Mouse (Mus musculus) forebrain, embryonic 14.5 days (tissue): ENCODE measurements around the gene Wnt7b. TPM values are rescaled to one million over a fixed set of nuclear protein-coding genes. Genes with fewer than 3 reads are reported as not detected.

Experiments used
- ATAC-seq: fragments of 200-750 bp; cut with Nextera tagmentation; 2 replicates; pipeline ENCODE4 v1.8.0; 2017; ENCODE audit warnings: mild to moderate bottlenecking, moderate library complexity
- DNase-seq: peaks from one replicate; pipeline ENCODE4 v3.0.0-alpha.2; 2015; ENCODE audit warnings: low spot score
- H3K27ac ChIP-seq: fragments of 300-500 bp; sonication (generic); 2 replicates; pipeline ENCODE4 v1.5.1; 2014; ENCODE audit warnings: low read depth, mild to moderate bottlenecking, control low read depth, low read length, moderate library complexity
- H3K27me3 ChIP-seq: fragments of 300-500 bp; sonication (generic); replicated peaks from 2 replicates; pipeline ENCODE4 v1.6.1; 2014; ENCODE audit warnings: low read length, control low read depth, mixed read lengths; ENCODE audit not compliant: control insufficient read depth, insufficient read depth
- H3K36me3 ChIP-seq: fragments of 300-500 bp; sonication (generic); 2 replicates; pipeline ENCODE4 v1.6.1; 2014; ENCODE audit warnings: low read length, control low read depth; ENCODE audit not compliant: control insufficient read depth, insufficient read depth
- H3K4me1 ChIP-seq: fragments of 300-500 bp; sonication (generic); 2 replicates; pipeline ENCODE4 v1.6.1; 2014; ENCODE audit warnings: antibody characterized with exemption, low read length, control low read depth; ENCODE audit not compliant: control insufficient read depth, insufficient read depth
- H3K4me2 ChIP-seq: fragments of 300-500 bp; sonication (generic); 2 replicates; pipeline ENCODE4 v1.6.1; 2014; ENCODE audit warnings: mild to moderate bottlenecking, control low read depth, low read length
- H3K4me3 ChIP-seq: fragments of 300-500 bp; sonication (generic); 2 replicates; pipeline ENCODE4 v1.5.1; 2014; ENCODE audit warnings: low read depth, low read length, control low read depth
- H3K9ac ChIP-seq: fragments of 300-500 bp; sonication (generic); 2 replicates; pipeline ENCODE4 v1.6.1; 2014; ENCODE audit warnings: mild to moderate bottlenecking, low read length, control low read depth, moderate library complexity
- H3K9me3 ChIP-seq: fragments of 300-500 bp; sonication (generic); replicated peaks from 2 replicates; pipeline ENCODE4 v1.6.1; 2016; ENCODE audit warnings: low read length, control low read depth, mixed read lengths; ENCODE audit not compliant: control insufficient read depth
- WGBS: fragments of 180-500 bp; shearing (Covaris S2); extraction: QIAGEN DNeasy Blood & Tissue Kit; methylation state at CpG from one replicate; pipeline ENCODE4 v1.1.7; 2014; 5-methylcytosine and 5-hydroxymethylcytosine counted together
- polyA plus RNA-seq: library from polyadenylated mRNA; unstranded; fragments of >200 nt; fragmentation: Nextera tagmentation; extraction: Ambion mirVana; gene quantifications from 2 replicates; pipeline ENCODE4 v1.2.1, GENCODE M21; 2014

Gene Wnt7b
- polyA plus RNA-seq, 1 experiment from 2014 or later = 73.4 TPM

GRCm38 (mm10) chr15:85507370-85508014 is 74.8 kb downstream of the Wnt7b start:
- H3K36me3 ChIP-seq = no peaks in the 10 kb centered on the region
- H3K9ac ChIP-seq = peak overlapping the region; percentile 40
- H3K4me2 ChIP-seq = no peak overlapping the region
- 13% methylated on average over 31 of the region's 32 CpGs for WGBS
- H3K27me3 ChIP-seq = no peaks in the 10 kb centered on the region
- peak overlapping the region; percentile 22; the same call in 1 of the 2 replicates for H3K27ac ChIP-seq
- no peak overlapping the region for H3K4me3 ChIP-seq
- H3K9me3 ChIP-seq = no peaks in the 10 kb centered on the region
- ATAC-seq = peak; percentile 45
- peaks cover 10% of the 10 kb centered on the region for H3K4me1 ChIP-seq
- peak; percentile 47 for DNase-seq

- DNase-seq (no peak), ATAC-seq (no peak)
- Histone ChIP-seq H3K9me3 (no peaks in the 10 kb centered on the region), H3K27me3 (no peaks in the 10 kb centered on the region), H3K27ac (no peak overlapping the region), H3K4me1 (peaks cover 10% of the 10 kb centered on the region), H3K4me2 (no peak overlapping the region), H3K36me3 (no peaks in the 10 kb centered on the region), H3K9ac (no peak overlapping the region), H3K4me3 (no peak overlapping the region)
- 87% methylated on average over 1 of the region's 1 CpGs for WGBS
These were observed 75.6 kb downstream of the Wnt7b start for GRCm38 (mm10) chr15:85506680-85507079.

- H3K4me3 ChIP-seq = no peak overlapping the region
- H3K27me3 ChIP-seq = no peaks in the 10 kb centered on the region
- ATAC-seq (peak; percentile 52), DNase-seq (peak; percentile 61)
- H3K27ac ChIP-seq = peak overlapping the region; percentile 50; the same call in 1 of the 2 replicates
- WGBS = 55% methylated on average over 14 of the region's 14 CpGs
- H3K9me3 ChIP-seq = no peaks in the 10 kb centered on the region
- no peak overlapping the region for H3K9ac ChIP-seq
- peaks cover 10% of the 10 kb centered on the region for H3K4me1 ChIP-seq
- H3K36me3 ChIP-seq = no peaks in the 10 kb centered on the region
- no peak overlapping the region for H3K4me2 ChIP-seq
These were observed 77.0 kb downstream of the Wnt7b start for GRCm38 (mm10) chr15:85505118-85505925.

- no peak within 1 kb of the TSS for H3K4me2 ChIP-seq
- no peak within 1 kb of the TSS for H3K27ac ChIP-seq
- WGBS = 90% methylated on average over 8 of the region's 8 CpGs
- no peak within 1 kb of the TSS for H3K9ac ChIP-seq
- ATAC-seq = no peak
- H3K27me3 ChIP-seq = no peaks in the 10 kb centered on the region
- H3K36me3 ChIP-seq = no peaks in the 10 kb centered on the region
- H3K4me1 ChIP-seq = peaks cover 15% of the 10 kb centered on the region
- DNase-seq = no peak
- H3K9me3 ChIP-seq = no peaks in the 10 kb centered on the region
- no peak within 1 kb of the TSS for H3K4me3 ChIP-seq
These were observed 79.1 kb downstream of the Wnt7b start, which contains the start of gene 7530416G11Rik for GRCm38 (mm10) chr15:85503127-85503526. Gene 7530416G11Rik (minus strand): TSS chr15:85503227.

- ATAC-seq (no peak), DNase-seq (no peak)
- Histone ChIP-seq H3K4me2 (no peak overlapping the region), H3K27ac (no peak overlapping the region), H3K9ac (no peak overlapping the region), H3K4me3 (no peak overlapping the region), H3K4me1 (peaks cover 15% of the 10 kb centered on the region), H3K9me3 (no peaks in the 10 kb centered on the region), H3K36me3 (no peaks in the 10 kb centered on the region), H3K27me3 (no peaks in the 10 kb centered on the region)
- WGBS = 87% methylated on average over 10 of the region's 10 CpGs
These were observed 82.0 kb downstream of the Wnt7b start for GRCm38 (mm10) chr15:85500267-85500666.

GRCm38 (mm10) chr15:85497981-85498475 is 84.2 kb downstream of the Wnt7b start:
- Histone ChIP-seq H3K9ac (peak overlapping the region; percentile 25; the same call in 1 of the 2 replicates), H3K27me3 (no peaks in the 10 kb centered on the region), H3K4me1 (peaks cover 32% of the 10 kb centered on the region), H3K9me3 (no peaks in the 10 kb centered on the region), H3K4me3 (no peak overlapping the region), H3K36me3 (no peaks in the 10 kb centered on the region), H3K4me2 (peak overlapping the region; percentile 16; the same call in 1 of the 2 replicates), H3K27ac (peak overlapping the region; percentile 78)
- peak; percentile 57 for ATAC-seq
- DNase-seq = peak; percentile 73
- 5% methylated on average over 10 of the region's 10 CpGs for WGBS

- H3K4me2 ChIP-seq = no peak overlapping the region
- no peak overlapping the region for H3K4me3 ChIP-seq
- H3K36me3 ChIP-seq = no peaks in the 10 kb centered on the region
- H3K4me1 ChIP-seq = peaks cover 32% of the 10 kb centered on the region
- WGBS = 73% methylated on average over 4 of the region's 4 CpGs
- DNase-seq (no peak), ATAC-seq (no peak)
- peak overlapping the region; percentile 78 for H3K27ac ChIP-seq
- no peaks in the 10 kb centered on the region for H3K9me3 ChIP-seq
- H3K9ac ChIP-seq = no peak overlapping the region
- H3K27me3 ChIP-seq = no peaks in the 10 kb centered on the region
These were observed 84.7 kb downstream of the Wnt7b start for GRCm38 (mm10) chr15:85497548-85497947.

- H3K36me3 ChIP-seq = no peaks in the 10 kb centered on the region
- DNase-seq = peak; percentile 95
- H3K9ac ChIP-seq = no peak overlapping the region
- peak overlapping the region; percentile 83 for H3K27ac ChIP-seq
- no peak overlapping the region for H3K4me3 ChIP-seq
- no peaks in the 10 kb centered on the region for H3K27me3 ChIP-seq
- H3K4me1 ChIP-seq = peaks cover 52% of the 10 kb centered on the region
- H3K9me3 ChIP-seq = no peaks in the 10 kb centered on the region
- 6% methylated on average over 11 of the region's 11 CpGs for WGBS
- H3K4me2 ChIP-seq = peak overlapping the region; percentile 35
- ATAC-seq = peak; percentile 92
These were observed 88.1 kb downstream of the Wnt7b start for GRCm38 (mm10) chr15:85494163-85494621.
